Mouse (Mus musculus) hindbrain, embryonic 16.5 days (tissue): ENCODE measurements around the gene Six6. TPM values are rescaled to one million over a fixed set of nuclear protein-coding genes. Genes with fewer than 3 reads are reported as not detected.
A peak's percentile ranks its signal among the peaks of the same experiment; 100 is the strongest.

Experiments used
- ATAC-seq: fragments of 200-750 bp; cut with Nextera tagmentation; 2 replicates; pipeline ENCODE4 v1.8.0; 2017; ENCODE audit warnings: moderate TSS enrichment, moderate library complexity
- H3K27ac ChIP-seq: fragments of 300-500 bp; sonication (generic); 2 replicates; pipeline ENCODE4 v1.5.1; 2014; ENCODE audit warnings: low read depth, mild to moderate bottlenecking, control low read depth, low read length, moderate library complexity
- H3K27me3 ChIP-seq: fragments of 300-500 bp; sonication (generic); replicated peaks from 2 replicates; pipeline ENCODE4 v1.6.1; 2014; ENCODE audit warnings: low read length; ENCODE audit not compliant: control insufficient read depth, insufficient read depth
- H3K36me3 ChIP-seq: fragments of 300-500 bp; sonication (generic); 2 replicates; pipeline ENCODE4 v1.6.1; 2014; ENCODE audit warnings: mild to moderate bottlenecking, low read length, moderate library complexity, mixed read lengths; ENCODE audit not compliant: control insufficient read depth, insufficient read depth
- H3K4me1 ChIP-seq: fragments of 300-500 bp; sonication (generic); 2 replicates; pipeline ENCODE4 v1.6.1; 2014; ENCODE audit warnings: low read depth, low read length; ENCODE audit not compliant: control insufficient read depth, insufficient read depth
- H3K4me2 ChIP-seq: fragments of 300-500 bp; sonication (generic); 2 replicates; pipeline ENCODE4 v1.6.1; 2014; ENCODE audit warnings: mild to moderate bottlenecking, low read length, control low read depth, moderate library complexity
- H3K4me3 ChIP-seq: fragments of 300-500 bp; sonication (generic); 2 replicates; pipeline ENCODE4 v1.5.1; 2014; ENCODE audit warnings: mild to moderate bottlenecking, low read length, control low read depth, moderate library complexity
- H3K9ac ChIP-seq: fragments of 300-500 bp; sonication (generic); 2 replicates; pipeline ENCODE4 v1.6.1; 2014; ENCODE audit warnings: low read depth, mild to moderate bottlenecking, control low read depth, low read length, moderate library complexity
- H3K9me3 ChIP-seq: fragments of 300-500 bp; sonication (generic); 2 replicates; pipeline ENCODE4 v1.6.1; 2014; ENCODE audit warnings: mild to moderate bottlenecking, low read length, moderate library complexity; ENCODE audit not compliant: control insufficient read depth
- WGBS: fragments of 180-500 bp; shearing (Covaris S2); extraction: QIAGEN DNeasy Blood & Tissue Kit; methylation state at CpG from one replicate; pipeline ENCODE4 v1.1.7; 2014; 5-methylcytosine and 5-hydroxymethylcytosine counted together
- polyA plus RNA-seq: library from polyadenylated mRNA; unstranded; fragments of >200 nt; fragmentation: Nextera tagmentation; extraction: Ambion mirVana; gene quantifications from 2 replicates; pipeline ENCODE4 v1.2.1, GENCODE M21; 2015

Six6 gene
- not detected in 2 replicates for polyA plus RNA-seq

GRCm38 (mm10) chr12:72939616-72940015 is at the start of gene Six6:
Six6 (plus strand) TSS chr12:72939892.
- no peak within 1 kb of the TSS for H3K27ac ChIP-seq
- H3K9me3 ChIP-seq, result no peaks in the 10 kb centered on the region
- no peaks in the 10 kb centered on the region; the same call in 1 of the 2 replicates for H3K4me1 ChIP-seq
- ATAC-seq, result no peak
- under 1% methylated on average over 24 of the region's 28 CpGs for WGBS
- no peaks in the 10 kb centered on the region for H3K36me3 ChIP-seq
- H3K4me3 ChIP-seq, result no peak within 1 kb of the TSS
- peak within 1 kb of the TSS; percentile 32; the same call in 1 of the 2 replicates for H3K4me2 ChIP-seq
- no peak within 1 kb of the TSS for H3K9ac ChIP-seq
- peaks cover 72% of the 10 kb centered on the region for H3K27me3 ChIP-seq

- no peaks in the 10 kb centered on the region for H3K9me3 ChIP-seq
- peaks cover 7% of the 10 kb centered on the region; the same call in 1 of the 2 replicates for H3K27me3 ChIP-seq
- no peak overlapping the region for H3K27ac ChIP-seq
- peak overlapping the region; percentile 57 for H3K9ac ChIP-seq
- no peaks in the 10 kb centered on the region; the same call in 1 of the 2 replicates for H3K4me1 ChIP-seq
- WGBS, result 19% methylated on average over 42 of the region's 48 CpGs
- ATAC-seq, result no peak
- no peaks in the 10 kb centered on the region for H3K36me3 ChIP-seq
- H3K4me3 ChIP-seq, result peak overlapping the region; percentile 43
- peak overlapping the region; percentile 65 for H3K4me2 ChIP-seq
Measured at GRCm38 (mm10) chr12:72917159-72917993, 22.3 kb upstream of the Six6 start.

DNA sequence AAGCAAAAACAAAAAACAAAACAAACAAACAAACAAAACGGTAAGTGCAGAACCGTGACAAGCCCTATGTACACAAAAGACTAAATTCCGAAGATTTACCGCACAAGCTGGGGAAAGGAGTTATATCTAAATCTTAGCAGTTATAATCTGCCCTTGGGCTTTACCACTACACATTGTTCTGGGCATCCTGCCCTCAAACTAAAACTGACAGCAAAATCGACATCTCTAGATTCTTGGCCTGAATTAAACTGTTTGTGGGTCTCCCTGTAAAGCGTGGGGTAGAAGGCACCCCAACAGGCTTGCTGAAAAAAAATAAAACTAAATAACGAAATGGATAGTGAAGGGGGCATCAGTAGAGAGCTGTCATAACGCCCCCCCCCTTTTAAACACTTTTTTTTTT is 2.9 kb upstream of the Six6 start:
- H3K9ac ChIP-seq, result no peak overlapping the region
- peaks cover 57% of the 10 kb centered on the region for H3K27me3 ChIP-seq
- WGBS, result 25% methylated on average over 8 of the region's 8 CpGs

GRCm38 (mm10) chr12:72937537-72938120 is 2.1 kb upstream of the Six6 start:
- no peak overlapping the region for H3K4me2 ChIP-seq
- H3K27ac ChIP-seq, result no peak overlapping the region
- H3K4me1 ChIP-seq, result no peaks in the 10 kb centered on the region; the same call in 1 of the 2 replicates
- H3K27me3 ChIP-seq, result peaks cover 62% of the 10 kb centered on the region
- no peaks in the 10 kb centered on the region for H3K9me3 ChIP-seq
- no peak for ATAC-seq
- no peak overlapping the region for H3K9ac ChIP-seq
- H3K36me3 ChIP-seq, result no peaks in the 10 kb centered on the region
- WGBS, result 3% methylated on average over 19 of the region's 19 CpGs
- no peak overlapping the region for H3K4me3 ChIP-seq

More for the DNA sequence above, 2.9 kb upstream of the Six6 start:
- Histone ChIP-seq H3K4me3 (no peak overlapping the region), H3K9me3 (no peaks in the 10 kb centered on the region), H3K27ac (no peak overlapping the region), H3K4me1 (no peaks in the 10 kb centered on the region; the same call in 1 of the 2 replicates), H3K36me3 (no peaks in the 10 kb centered on the region), H3K4me2 (no peak overlapping the region)
- ATAC-seq, result no peak

GRCm38 (mm10) chr12:72938176-72938575 is 1.5 kb upstream of the Six6 start:
- no peak for ATAC-seq
- Histone ChIP-seq H3K9me3 (no peaks in the 10 kb centered on the region), H3K4me3 (no peak overlapping the region), H3K4me2 (no peak overlapping the region), H3K9ac (no peak overlapping the region), H3K27ac (no peak overlapping the region), H3K27me3 (peaks cover 67% of the 10 kb centered on the region), H3K36me3 (no peaks in the 10 kb centered on the region), H3K4me1 (no peaks in the 10 kb centered on the region; the same call in 1 of the 2 replicates)
- WGBS, result 6% methylated on average over 11 of the region's 13 CpGs

- H3K4me3 ChIP-seq, result no peak overlapping the region
- no peak overlapping the region for H3K27ac ChIP-seq
- H3K4me1 ChIP-seq, result no peaks in the 10 kb centered on the region; the same call in 1 of the 2 replicates
- WGBS, result 4% methylated on average over 14 of the region's 14 CpGs
- peaks cover 74% of the 10 kb centered on the region for H3K27me3 ChIP-seq
- no peak overlapping the region for H3K4me2 ChIP-seq
- no peaks in the 10 kb centered on the region for H3K9me3 ChIP-seq
- no peaks in the 10 kb centered on the region for H3K36me3 ChIP-seq
- ATAC-seq, result no peak
- no peak overlapping the region for H3K9ac ChIP-seq
Measured at GRCm38 (mm10) chr12:72938600-72939490, 847 bp upstream of the Six6 start.

DNA sequence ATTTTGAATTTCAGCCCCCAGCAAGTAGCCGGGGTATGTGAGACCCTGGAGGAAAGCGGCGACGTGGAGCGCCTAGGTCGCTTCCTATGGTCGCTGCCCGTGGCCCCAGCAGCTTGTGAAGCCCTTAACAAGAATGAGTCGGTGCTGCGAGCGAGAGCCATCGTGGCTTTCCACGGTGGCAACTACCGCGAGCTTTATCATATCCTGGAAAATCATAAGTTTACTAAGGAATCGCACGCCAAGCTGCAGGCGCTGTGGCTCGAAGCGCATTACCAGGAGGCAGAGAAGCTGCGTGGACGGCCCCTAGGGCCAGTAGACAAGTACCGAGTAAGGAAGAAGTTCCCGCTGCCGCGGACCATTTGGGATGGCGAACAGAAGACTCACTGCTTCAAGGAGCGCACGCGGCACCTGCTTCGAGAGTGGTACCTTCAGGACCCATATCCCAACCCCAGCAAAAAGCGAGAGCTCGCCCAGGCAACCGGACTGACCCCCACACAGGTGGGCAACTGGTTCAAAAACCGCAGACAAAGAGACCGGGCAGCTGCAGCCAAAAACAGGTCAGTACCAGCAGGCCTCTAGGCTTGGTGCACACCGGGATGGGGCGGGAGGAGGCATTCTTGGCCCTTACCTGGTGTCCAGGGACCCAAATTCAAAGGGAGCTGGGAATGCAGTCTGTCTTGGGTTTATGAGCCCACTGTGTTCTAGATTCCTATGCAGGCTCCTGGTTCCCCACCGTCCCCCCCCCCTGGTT is 554 bp downstream of the Six6 start, which contains the start of gene 4930447C04Rik:
Gene 4930447C04Rik (minus strand): TSS at position 704 of the 751 bp plus-strand sequence.
- 1% methylated on average over 39 of the region's 39 CpGs for WGBS

GRCm38 (mm10) chr12:72940822-72941397 is 1.2 kb downstream of the Six6 start:
- peaks cover 67% of the 10 kb centered on the region for H3K27me3 ChIP-seq
- peaks cover 2% of the 10 kb centered on the region for H3K4me1 ChIP-seq
- H3K36me3 ChIP-seq, result no peaks in the 10 kb centered on the region
- WGBS, result 2% methylated on average over 11 of the region's 11 CpGs
- H3K4me2 ChIP-seq, result no peak overlapping the region
- no peak overlapping the region for H3K9ac ChIP-seq
- H3K27ac ChIP-seq, result no peak overlapping the region
- H3K9me3 ChIP-seq, result no peaks in the 10 kb centered on the region
- no peak for ATAC-seq
- no peak overlapping the region for H3K4me3 ChIP-seq

More for the DNA sequence above, 554 bp downstream of the Six6 start, which contains the start of gene 4930447C04Rik:
- peak within 1 kb of the TSS; percentile 32; the same call in 1 of the 2 replicates for H3K4me2 ChIP-seq
- H3K9ac ChIP-seq, result no peak within 1 kb of the TSS
- peaks cover 66% of the 10 kb centered on the region for H3K27me3 ChIP-seq
- H3K36me3 ChIP-seq, result no peaks in the 10 kb centered on the region
- no peak for ATAC-seq
- H3K27ac ChIP-seq, result no peak within 1 kb of the TSS
- H3K4me3 ChIP-seq, result no peak within 1 kb of the TSS
- no peaks in the 10 kb centered on the region; the same call in 1 of the 2 replicates for H3K4me1 ChIP-seq
- H3K9me3 ChIP-seq, result no peaks in the 10 kb centered on the region
